Mouse (Mus musculus) MEL (cell line): ENCODE measurements at regions not wholly inside any gene's neighbourhood (a gene's known extent, or its start where the extent isn't known, plus 50 kb on each side); places are given as distances from the start of the nearest gene placed in this dataset.

Experiments used
- DNase-seq: peaks from one replicate; pipeline ENCODE4 v3.0.0; 2011; ENCODE audit warnings: low read depth, low spot score
- H3K27ac ChIP-seq: 2 replicates; pipeline ENCODE4 v1.5.1; 2012; ENCODE audit warnings: low read depth, mild to moderate bottlenecking, control low read depth, low read length, moderate library complexity; ENCODE audit not compliant: control insufficient read depth
- H3K27me3 ChIP-seq, 2 experiments: fragments of 150-350 bp in 1 of 2; sonication (generic) in 1 of 2; 2 replicates each; pipeline ENCODE4 v1.6.1; 2012; ENCODE audit warnings: low read length in 2 of 2, mild to moderate bottlenecking in 2 of 2, improper control_type of control experiment in 1 of 2, moderate library complexity in 1 of 2; ENCODE audit not compliant: insufficient read depth in 2 of 2, control insufficient read depth in 1 of 2
- H3K36me3 ChIP-seq, 2 experiments: 2 replicates each; pipeline ENCODE4 v1.6.1; 2012 to 2014; ENCODE audit warnings: low read length in 2 of 2, improper control_type of control experiment in 1 of 2, inconsistent platforms in 1 of 2, mild to moderate bottlenecking in 1 of 2; ENCODE audit not compliant: insufficient read depth in 2 of 2, control insufficient read depth in 1 of 2
- H3K4me1 ChIP-seq, 2 experiments: fragments of 150-350 bp in 1 of 2; sonication (generic) in 1 of 2; 2 replicates each; pipeline ENCODE4 v1.6.1; 2012; ENCODE audit warnings: low read length in 2 of 2, improper control_type of control experiment in 1 of 2, mild to moderate bottlenecking in 1 of 2; ENCODE audit not compliant: insufficient read depth in 2 of 2, control insufficient read depth in 1 of 2
- H3K4me3 ChIP-seq, 2 experiments: fragments of 150-350 bp in 1 of 2; sonication (generic) in 1 of 2; 2 replicates each; pipeline ENCODE4 v1.5.1; 2012; ENCODE audit warnings: low read depth in 2 of 2, low read length in 2 of 2, mild to moderate bottlenecking in 2 of 2, moderate library complexity in 2 of 2, control low read depth in 1 of 2, improper control_type of control experiment in 1 of 2; ENCODE audit not compliant: control insufficient read depth in 1 of 2, insufficient read depth in 1 of 2
- H3K79me2 ChIP-seq: 2 replicates; pipeline ENCODE4 v1.6.1; 2012; ENCODE audit warnings: mild to moderate bottlenecking, low read length, moderate library complexity; ENCODE audit not compliant: control insufficient read depth, poor library complexity, insufficient read depth
- H3K9ac ChIP-seq: 2 replicates; pipeline ENCODE4 v1.6.1; 2012; ENCODE audit warnings: low read depth, mild to moderate bottlenecking, control low read depth, low read length, moderate library complexity; ENCODE audit not compliant: control insufficient read depth, poor library complexity, severe bottlenecking
- H3K9me3 ChIP-seq: fragments of 150-350 bp; sonication (generic); replicated peaks from 2 replicates; pipeline ENCODE4 v1.6.1; 2012; ENCODE audit warnings: mild to moderate bottlenecking, low read length, improper control_type of control experiment, moderate library complexity; ENCODE audit not compliant: insufficient read depth
- BHLHE40 ChIP-seq: IDR thresholded peaks from 2 replicates; pipeline ENCODE4 v1.6.1; 2012; ENCODE audit warnings: low read depth, mild to moderate bottlenecking, inconsistent platforms, low read length, improper control_type of control experiment, borderline replicate concordance
- CHD2 ChIP-seq: IDR thresholded peaks from 2 replicates; pipeline ENCODE4 v1.6.1; 2011; ENCODE audit warnings: low read length, improper control_type of control experiment
- ELF1 ChIP-seq: IDR thresholded peaks from 2 replicates; pipeline ENCODE4 v1.6.1; 2014; ENCODE audit warnings: low read depth, mild to moderate bottlenecking, inconsistent platforms, low read length, improper control_type of control experiment, moderate library complexity
- EP300 ChIP-seq, 2 experiments: IDR thresholded peaks; 2 replicates each; pipeline ENCODE4 v1.6.1; 2011; ENCODE audit warnings: improper control_type of control experiment in 2 of 2, low read length in 2 of 2, low read depth in 1 of 2, mild to moderate bottlenecking in 1 of 2
- ETS1 ChIP-seq: IDR thresholded peaks from 2 replicates; pipeline ENCODE4 v1.6.1; 2012; ENCODE audit warnings: low read depth, mild to moderate bottlenecking, inconsistent platforms, low read length, improper control_type of control experiment, moderate library complexity
- GATA1 ChIP-seq: IDR thresholded peaks from 2 replicates; pipeline ENCODE4 v1.6.1; 2011; ENCODE audit warnings: low read depth, low read length, improper control_type of control experiment
- KAT2A ChIP-seq: conservative IDR thresholded peaks from 2 replicates; pipeline ENCODE4 v1.6.1; 2012; ENCODE audit warnings: low read depth, low read length, improper control_type of control experiment, inconsistent platforms
- MAFK ChIP-seq: IDR thresholded peaks from 2 replicates; pipeline ENCODE4 v1.6.1; 2011; ENCODE audit warnings: low read depth, mild to moderate bottlenecking, low read length, improper control_type of control experiment, borderline replicate concordance
- MXI1 ChIP-seq: IDR thresholded peaks from 2 replicates; pipeline ENCODE4 v1.6.1; 2011; ENCODE audit warnings: mild to moderate bottlenecking, low read depth, low read length, improper control_type of control experiment
- MYC ChIP-seq: IDR thresholded peaks from 2 replicates; pipeline ENCODE4 v1.6.1; 2011; ENCODE audit warnings: low read depth, mild to moderate bottlenecking, low read length, improper control_type of control experiment, moderate library complexity
- NELFE ChIP-seq: IDR thresholded peaks from 2 replicates; pipeline ENCODE4 v1.6.1; 2011; ENCODE audit warnings: low read depth, low read length, improper control_type of control experiment
- NRF1 ChIP-seq: IDR thresholded peaks from 2 replicates; pipeline ENCODE4 v1.6.1; 2014; ENCODE audit warnings: low read depth, mild to moderate bottlenecking, inconsistent platforms, low read length, improper control_type of control experiment, moderate library complexity; ENCODE audit not compliant: poor library complexity, insufficient read depth, severe bottlenecking
- POLR2AphosphoS2 ChIP-seq: IDR thresholded peaks from 2 replicates; pipeline ENCODE4 v1.6.1; 2011; ENCODE audit warnings: low read length, improper control_type of control experiment
- RAD21 ChIP-seq: IDR thresholded peaks from 2 replicates; pipeline ENCODE4 v1.6.1; 2011; ENCODE audit warnings: mild to moderate bottlenecking, low read depth, low read length, improper control_type of control experiment
- RCOR1 ChIP-seq: IDR thresholded peaks from 2 replicates; pipeline ENCODE4 v1.6.1; 2012; ENCODE audit warnings: low read depth, mild to moderate bottlenecking, inconsistent platforms, low read length, improper control_type of control experiment
- USF1 ChIP-seq: IDR thresholded peaks from 2 replicates; pipeline ENCODE4 v1.6.1; 2014; ENCODE audit warnings: low read depth, mild to moderate bottlenecking, inconsistent platforms, low read length, improper control_type of control experiment, moderate library complexity
- USF2 ChIP-seq, 2 experiments: IDR thresholded peaks; 2 replicates each; pipeline ENCODE4 v1.6.1; 2011 to 2012; ENCODE audit warnings: improper control_type of control experiment in 2 of 2, low read length in 2 of 2, borderline replicate concordance in 1 of 2, inconsistent platforms in 1 of 2, low read depth in 1 of 2, mild to moderate bottlenecking in 1 of 2; ENCODE audit not compliant: insufficient read depth in 1 of 2
- ZMIZ1 ChIP-seq: IDR thresholded peaks from 2 replicates; pipeline ENCODE4 v1.6.1; 2012; ENCODE audit warnings: low read depth, mild to moderate bottlenecking, inconsistent platforms, low read length, improper control_type of control experiment, moderate library complexity
- ZNF384 ChIP-seq: IDR thresholded peaks from 2 replicates; pipeline ENCODE4 v1.6.1; 2012; ENCODE audit warnings: low read depth, mild to moderate bottlenecking, inconsistent platforms, low read length, improper control_type of control experiment

- no peak overlapping the region for H3K9ac ChIP-seq
- H3K36me3 ChIP-seq = no peaks in the 10 kb centered on the region
- H3K4me1 ChIP-seq = no peaks in the 10 kb centered on the region
- no peaks in the 10 kb centered on the region for H3K9me3 ChIP-seq
- H3K27ac ChIP-seq = no peak overlapping the region
- no peak for DNase-seq
- no peak overlapping the region for H3K4me3 ChIP-seq
- peaks cover 0 to 3% of the 10 kb centered on the region in 2 experiments; a peak in 3 of 4 replicates for H3K27me3 ChIP-seq
- TF ChIP-seq EP300 (IDR thresholded peaks at IDR 0.05; ENCODE audit: low read depth in 1 of 2, low read length in 2 of 2) = no peak
- no peak for TF ChIP-seq ELF1
- TF ChIP-seq KAT2A = no peak
- TF ChIP-seq CHD2 = no peak
- TF ChIP-seq NELFE = no peak
- TF ChIP-seq POLR2AphosphoS2 = no peak
- no peak for TF ChIP-seq RAD21
- no peak for TF ChIP-seq ZMIZ1
- no peak for TF ChIP-seq BHLHE40
- TF ChIP-seq MXI1 = no peak
- TF ChIP-seq MYC = no peak
- no peak for TF ChIP-seq USF2 (IDR thresholded peaks at IDR 0.05; ENCODE audit: borderline replicate concordance in 1 of 2, insufficient read depth in 1 of 2, low read depth in 1 of 2, low read length in 2 of 2)
- TF ChIP-seq RCOR1 = no peak
- TF ChIP-seq ETS1 = no peak
- no peak for TF ChIP-seq GATA1
- H3K79me2 ChIP-seq = no peaks in the 10 kb centered on the region
Observed at GRCm38 (mm10) chr2:38439973-38440372, 71.5 kb upstream of the Nek6 start.

GRCm38 (mm10) chr2:38449092-38449491, 62.4 kb upstream of the Nek6 start:
- DNase-seq = no peak
- no peak overlapping the region for H3K4me3 ChIP-seq
- H3K9ac ChIP-seq = no peak overlapping the region
- no peak overlapping the region for H3K27ac ChIP-seq
- TF ChIP-seq GATA1 = no peak
- TF ChIP-seq USF1 = no peak
- TF ChIP-seq MAFK = no peak
- TF ChIP-seq NRF1 = no peak
- TF ChIP-seq ZNF384 = no peak
- no peaks in the 10 kb centered on the region for H3K79me2 ChIP-seq
- no peaks in the 10 kb centered on the region for H3K9me3 ChIP-seq
- no peaks in the 10 kb centered on the region for H3K4me1 ChIP-seq
- no peaks in the 10 kb centered on the region for H3K36me3 ChIP-seq
- peaks cover 4 to 12% of the 10 kb centered on the region in 2 experiments for H3K27me3 ChIP-seq
